Mouse (Mus musculus) liver, embryonic 15.5 days (tissue): ENCODE measurements at regions not wholly inside any gene's neighbourhood (a gene's known extent, or its start where the extent isn't known, plus 50 kb on each side); places are given as distances from the start of the nearest gene placed in this dataset.

ENCODE experiments used
- ATAC-seq: fragments of 200-750 bp; cut with Nextera tagmentation; 2 replicates; pipeline ENCODE4 v1.8.0; 2017; ENCODE audit warnings: moderate number of reproducible peaks, mild to moderate bottlenecking, moderate library complexity; ENCODE audit not compliant: insufficient read depth
- H3K27ac ChIP-seq: fragments of 300-500 bp; sonication (generic); replicated peaks from 2 replicates; pipeline ENCODE4 v1.5.1; 2015; ENCODE audit warnings: mild to moderate bottlenecking, inconsistent platforms
- H3K27me3 ChIP-seq: fragments of 300-500 bp; sonication (generic); 2 replicates; pipeline ENCODE4 v1.6.1; 2015; ENCODE audit warnings: mild to moderate bottlenecking, inconsistent platforms
- H3K36me3 ChIP-seq: fragments of 300-500 bp; sonication (generic); replicated peaks from 2 replicates; pipeline ENCODE4 v1.6.1; 2015; ENCODE audit warnings: moderate library complexity, mild to moderate bottlenecking, inconsistent platforms
- H3K4me1 ChIP-seq: fragments of 300-500 bp; sonication (generic); replicated peaks from 2 replicates; pipeline ENCODE4 v1.6.1; 2015; ENCODE audit warnings: inconsistent platforms
- H3K4me2 ChIP-seq: fragments of 300-500 bp; sonication (generic); 2 replicates; pipeline ENCODE4 v1.6.1; 2015; ENCODE audit warnings: moderate library complexity, mild to moderate bottlenecking, inconsistent platforms
- H3K4me3 ChIP-seq: fragments of 300-500 bp; sonication (generic); replicated peaks from 2 replicates; pipeline ENCODE4 v1.5.1; 2015; ENCODE audit warnings: mild to moderate bottlenecking, inconsistent platforms
- H3K9ac ChIP-seq: fragments of 300-500 bp; sonication (generic); 2 replicates; pipeline ENCODE4 v1.6.1; 2015; ENCODE audit warnings: moderate library complexity, mild to moderate bottlenecking, inconsistent platforms
- H3K9me3 ChIP-seq: fragments of 300-500 bp; sonication (generic); replicated peaks from 2 replicates; pipeline ENCODE4 v1.6.1; 2016; ENCODE audit warnings: inconsistent platforms
- WGBS: fragments of 180-500 bp; shearing (Covaris S2); methylation state at CpG from one replicate; pipeline ENCODE4 v1.1.7; 2015; ENCODE audit warnings: mixed read lengths; ENCODE audit not compliant: insufficient replicate concordance; 5-methylcytosine and 5-hydroxymethylcytosine counted together

DNA sequence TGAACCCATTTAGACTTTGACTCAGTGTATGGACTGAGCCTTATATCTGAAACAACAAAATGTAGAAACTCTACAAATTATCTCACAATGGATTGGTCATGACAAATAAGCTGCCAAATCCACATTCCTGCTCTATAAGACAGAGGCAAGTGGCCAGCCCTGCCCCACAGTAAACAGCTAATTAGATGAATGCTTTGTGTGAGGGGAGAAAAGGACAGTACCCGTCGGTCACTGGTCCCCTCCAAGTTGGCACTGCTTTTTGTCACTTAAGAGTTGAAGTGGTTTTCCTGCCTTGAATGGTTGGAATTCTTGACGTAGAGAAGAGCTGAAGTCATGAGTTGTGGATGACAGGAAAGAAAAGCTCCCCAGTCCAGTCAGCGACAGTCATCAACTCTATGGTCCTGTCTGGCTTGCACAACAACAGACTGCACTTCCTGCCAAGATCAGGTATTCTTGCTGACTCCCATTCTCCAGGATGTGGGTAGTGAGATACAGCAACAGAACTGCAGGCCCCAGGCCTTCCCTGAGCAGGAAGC is 162.3 kb upstream of the Rnf32 start:
- Histone ChIP-seq H3K4me3 (no peak overlapping the region), H3K4me2 (no peak overlapping the region), H3K36me3 (no peaks in the 10 kb centered on the region), H3K4me1 (no peaks in the 10 kb centered on the region), H3K9me3 (no peaks in the 10 kb centered on the region), H3K27me3 (no peaks in the 10 kb centered on the region), H3K27ac (no peak overlapping the region), H3K9ac (no peak overlapping the region)
- ATAC-seq: no peak
- WGBS: 35% methylated on average over 4 of the region's 4 CpGs

DNA sequence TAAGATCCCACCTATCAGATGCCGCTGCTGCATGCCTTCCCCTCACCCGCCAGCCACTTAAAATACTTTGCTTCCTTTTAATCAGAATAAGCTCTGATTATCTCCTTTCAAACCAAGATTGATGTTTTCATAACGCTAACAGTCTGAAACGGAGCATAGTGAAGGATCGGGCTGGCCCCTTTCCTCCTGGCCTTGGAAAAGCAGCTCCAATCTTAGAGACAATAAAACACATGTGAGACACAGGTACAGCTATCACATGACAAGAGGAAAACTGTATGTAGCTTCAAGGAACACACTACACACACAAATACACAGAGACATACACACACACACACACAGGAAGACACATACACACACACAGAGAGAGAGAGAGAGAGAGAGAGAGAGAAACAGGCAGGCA is 165.3 kb upstream of the Rnf32 start:
- Histone ChIP-seq H3K36me3 (no peaks in the 10 kb centered on the region), H3K4me3 (no peak overlapping the region), H3K27me3 (no peaks in the 10 kb centered on the region), H3K4me1 (no peaks in the 10 kb centered on the region), H3K4me2 (no peak overlapping the region), H3K9me3 (no peaks in the 10 kb centered on the region), H3K27ac (no peak overlapping the region), H3K9ac (no peak overlapping the region)
- 46% methylated on average over 5 of the region's 5 CpGs for WGBS
- no peak for ATAC-seq

DNA sequence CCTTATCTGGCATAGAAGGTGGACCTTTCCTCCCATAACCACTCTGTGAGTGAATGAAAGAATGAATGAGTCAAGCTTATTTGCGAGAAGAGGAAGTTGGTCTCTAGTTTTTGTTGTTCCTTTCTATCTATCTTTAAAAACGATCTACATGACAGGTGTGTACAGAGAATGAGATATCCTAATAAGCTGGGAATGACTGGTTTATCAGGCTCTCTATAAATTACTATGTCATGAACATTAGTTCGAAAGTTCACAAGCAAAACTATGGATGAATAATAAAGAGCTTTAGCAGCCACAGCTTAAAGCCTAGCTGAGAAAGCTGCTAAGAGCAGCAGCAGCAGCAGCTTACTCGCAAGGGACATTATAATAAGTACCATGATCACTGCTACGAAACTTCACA is 165.8 kb upstream of the Rnf32 start:
- Histone ChIP-seq H3K27ac (no peak overlapping the region), H3K36me3 (no peaks in the 10 kb centered on the region), H3K4me1 (no peaks in the 10 kb centered on the region), H3K4me3 (no peak overlapping the region), H3K9ac (no peak overlapping the region), H3K4me2 (no peak overlapping the region), H3K27me3 (no peaks in the 10 kb centered on the region), H3K9me3 (no peaks in the 10 kb centered on the region)
- 46% methylated on average over 5 of the region's 5 CpGs for WGBS
- ATAC-seq: no peak

DNA sequence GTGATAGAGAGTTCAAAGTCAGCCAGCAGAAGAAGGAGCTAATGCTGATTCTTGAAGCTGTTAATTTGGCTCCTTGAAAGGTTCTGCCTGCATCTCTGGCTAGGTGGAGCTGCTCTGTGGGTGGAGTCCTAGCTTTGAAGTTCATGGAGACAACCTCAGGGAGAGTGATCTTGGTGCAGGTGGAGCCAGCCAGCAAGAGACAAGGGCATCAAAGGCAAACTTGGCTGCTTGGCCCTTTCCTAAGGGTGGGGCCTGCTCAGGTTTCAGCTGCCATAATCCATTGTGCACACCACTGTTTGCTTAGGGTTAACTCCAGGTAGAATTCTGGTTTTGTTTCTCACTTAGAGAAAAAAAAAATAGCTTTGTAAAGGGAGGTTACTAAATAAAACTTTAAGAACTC is 170.7 kb upstream of the Rnf32 start:
- Histone ChIP-seq H3K9me3 (no peaks in the 10 kb centered on the region), H3K27ac (no peak overlapping the region), H3K4me1 (no peaks in the 10 kb centered on the region), H3K4me3 (no peak overlapping the region), H3K4me2 (no peak overlapping the region), H3K36me3 (no peaks in the 10 kb centered on the region), H3K27me3 (no peaks in the 10 kb centered on the region), H3K9ac (no peak overlapping the region)
- ATAC-seq: no peak

DNA sequence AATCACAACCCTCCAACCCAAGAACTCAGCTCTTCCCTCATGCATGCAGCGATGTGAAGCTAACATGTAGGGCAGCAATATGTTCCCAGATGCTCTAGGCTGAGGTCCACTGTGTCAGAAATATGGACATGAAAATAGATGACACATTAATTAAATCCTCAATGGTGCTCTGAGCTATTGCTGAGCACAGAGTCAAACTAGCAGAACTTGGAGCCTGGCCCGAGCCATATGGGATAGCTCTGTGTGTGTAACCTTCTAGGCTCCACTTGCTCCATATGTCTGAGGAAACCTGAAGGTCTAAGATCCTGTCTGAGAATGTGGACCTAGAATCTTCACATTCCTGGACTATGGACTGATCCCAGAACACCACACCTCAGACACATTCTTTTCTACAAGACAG is 203.0 kb upstream of the Rnf32 start:
- Histone ChIP-seq H3K27me3 (no peaks in the 10 kb centered on the region), H3K27ac (no peak overlapping the region), H3K4me1 (no peaks in the 10 kb centered on the region), H3K9me3 (no peaks in the 10 kb centered on the region), H3K36me3 (no peaks in the 10 kb centered on the region), H3K9ac (no peak overlapping the region), H3K4me2 (no peak overlapping the region), H3K4me3 (no peak overlapping the region)
- WGBS: 63% methylated on average over 2 of the region's 2 CpGs
- no peak for ATAC-seq

DNA sequence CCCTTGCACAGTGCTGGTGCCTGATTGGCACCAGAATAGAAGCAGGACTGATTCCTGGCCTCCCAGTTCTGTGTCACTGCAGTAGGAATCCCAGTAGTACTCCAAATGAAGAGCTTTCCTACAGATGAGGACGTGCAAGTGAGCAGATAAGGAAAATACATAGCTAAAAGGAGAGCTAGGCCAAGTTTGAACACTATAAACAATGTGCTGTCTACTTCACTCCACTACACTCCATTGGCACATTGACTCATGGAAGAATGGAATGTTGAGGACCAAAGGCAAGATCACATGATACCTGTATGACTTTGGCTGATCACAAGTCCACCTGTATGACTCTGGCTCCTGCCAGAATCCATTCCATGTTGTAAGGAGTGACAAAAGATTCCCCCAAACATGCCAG is 215.9 kb upstream of the Rnf32 start:
- 39% methylated on average over 1 of the region's 1 CpGs for WGBS
- no peak for ATAC-seq
- Histone ChIP-seq H3K4me2 (no peak overlapping the region), H3K36me3 (no peaks in the 10 kb centered on the region), H3K4me1 (no peaks in the 10 kb centered on the region), H3K4me3 (no peak overlapping the region), H3K27me3 (no peaks in the 10 kb centered on the region), H3K27ac (no peak overlapping the region), H3K9ac (no peak overlapping the region), H3K9me3 (no peaks in the 10 kb centered on the region)

DNA sequence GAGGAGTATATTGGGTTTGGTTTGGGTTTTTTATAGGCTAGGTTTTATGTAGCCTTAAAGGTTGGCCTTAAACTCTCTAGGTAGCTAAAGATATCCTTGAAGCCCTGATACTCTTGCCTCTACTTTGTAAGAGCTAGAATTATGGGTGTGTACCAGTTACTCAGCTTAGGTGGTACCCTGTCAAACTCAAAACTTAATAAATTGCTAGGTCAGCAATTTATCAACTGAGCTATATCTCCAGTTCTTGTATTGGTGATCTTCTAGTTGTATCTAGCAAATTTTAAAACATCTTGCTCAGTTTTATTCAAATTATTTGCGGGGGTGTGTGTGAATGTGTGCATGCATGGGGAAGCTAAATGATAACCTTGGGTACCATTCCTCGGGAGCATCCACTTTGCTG is 225.4 kb upstream of the Rnf32 start:
- no peaks in the 10 kb centered on the region for H3K9me3 ChIP-seq
- no peak overlapping the region for H3K4me3 ChIP-seq
- no peak for ATAC-seq
- no peaks in the 10 kb centered on the region for H3K36me3 ChIP-seq
- no peak overlapping the region for H3K9ac ChIP-seq
- H3K4me1 ChIP-seq: no peaks in the 10 kb centered on the region
- no peak overlapping the region for H3K27ac ChIP-seq
- H3K4me2 ChIP-seq: no peak overlapping the region
- no peaks in the 10 kb centered on the region for H3K27me3 ChIP-seq
- 46% methylated on average over 2 of the region's 2 CpGs for WGBS

DNA sequence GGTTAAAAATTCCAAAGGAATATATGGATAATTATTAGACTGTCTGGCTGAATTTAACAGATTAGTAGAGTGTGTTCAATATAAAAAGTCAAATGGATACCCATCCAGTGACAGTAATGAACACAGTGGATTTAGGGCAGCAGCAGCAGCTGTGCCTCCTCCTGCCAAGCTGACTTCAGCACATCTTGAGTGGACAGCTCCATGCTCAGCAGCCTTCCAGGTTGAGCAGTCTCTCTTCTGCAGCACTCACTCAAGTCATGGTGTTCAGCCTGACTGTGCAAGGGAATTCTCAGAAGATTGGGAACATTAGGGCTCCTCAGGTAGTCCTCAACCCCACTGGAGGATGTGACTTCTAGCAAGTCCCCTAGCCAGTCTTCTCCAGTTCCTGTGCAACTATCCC is 240.8 kb upstream of the Rnf32 start:
- Histone ChIP-seq H3K4me1 (no peaks in the 10 kb centered on the region), H3K9ac (no peak overlapping the region), H3K9me3 (no peaks in the 10 kb centered on the region), H3K27ac (no peak overlapping the region), H3K36me3 (no peaks in the 10 kb centered on the region), H3K4me3 (no peak overlapping the region), H3K27me3 (no peaks in the 10 kb centered on the region), H3K4me2 (no peak overlapping the region)
- no peak for ATAC-seq

DNA sequence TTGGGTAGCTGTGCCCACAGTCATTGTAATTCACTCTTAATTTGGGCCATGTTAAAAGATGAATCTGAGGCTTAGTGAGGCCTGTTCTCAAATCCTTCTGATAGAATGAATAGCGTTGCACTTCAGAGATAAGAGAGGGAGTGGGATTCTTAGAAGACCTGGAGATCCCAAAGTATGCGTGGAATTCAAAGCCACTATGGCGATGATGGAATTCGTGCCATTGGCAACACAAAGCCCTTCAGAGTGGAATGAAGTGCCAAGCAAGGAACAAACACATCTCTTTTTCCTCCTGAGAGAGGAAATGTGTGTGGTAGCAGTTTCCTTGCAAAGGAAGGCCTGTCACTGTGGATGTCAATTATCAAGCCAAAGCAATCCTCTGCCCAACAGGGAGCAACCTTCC is 248.3 kb upstream of the Rnf32 start:
- Histone ChIP-seq H3K4me3 (no peak overlapping the region), H3K4me2 (no peak overlapping the region), H3K36me3 (no peaks in the 10 kb centered on the region), H3K9me3 (no peaks in the 10 kb centered on the region), H3K27me3 (no peaks in the 10 kb centered on the region), H3K4me1 (no peaks in the 10 kb centered on the region), H3K27ac (no peak overlapping the region), H3K9ac (no peak overlapping the region)
- WGBS: 43% methylated on average over 4 of the region's 4 CpGs
- ATAC-seq: no peak

DNA sequence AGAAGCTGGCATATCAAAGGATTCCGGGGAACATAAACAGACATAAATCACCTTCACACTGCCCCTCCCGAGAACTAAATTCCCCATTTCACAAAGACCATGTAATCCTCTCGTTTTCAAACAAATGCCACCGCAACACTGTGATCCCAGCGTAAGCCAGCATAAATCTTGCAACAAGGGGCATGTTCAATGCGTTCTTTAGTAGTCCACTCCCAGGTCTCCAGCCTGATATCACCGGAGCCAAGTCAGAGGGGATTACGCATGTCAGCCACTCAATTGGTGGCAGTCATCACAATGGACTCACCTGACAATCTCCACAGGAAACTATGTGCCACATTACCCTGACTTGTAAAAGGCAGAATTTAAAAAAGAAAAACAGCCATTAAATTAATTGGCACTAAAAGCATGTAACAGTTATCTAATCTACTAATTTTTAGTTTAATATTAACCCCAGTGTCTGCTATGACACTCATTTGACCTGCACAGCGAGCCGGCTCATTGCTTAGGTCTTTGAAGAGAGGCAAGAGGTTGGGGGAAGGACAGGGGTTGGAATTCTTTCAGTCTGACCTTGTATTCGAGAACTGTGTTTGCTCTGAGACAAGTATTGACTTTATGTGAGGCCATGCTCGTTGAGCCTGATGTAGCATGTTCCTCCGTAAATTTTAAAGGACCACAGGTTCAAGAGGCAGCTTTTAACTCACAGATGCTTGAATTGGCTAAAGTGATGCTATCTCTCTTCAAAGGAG is 252.0 kb upstream of the Rnf32 start:
- Histone ChIP-seq H3K9ac (no peak overlapping the region), H3K4me3 (no peak overlapping the region), H3K27ac (no peak overlapping the region), H3K36me3 (no peaks in the 10 kb centered on the region), H3K9me3 (no peaks in the 10 kb centered on the region), H3K4me2 (no peak overlapping the region), H3K4me1 (no peaks in the 10 kb centered on the region), H3K27me3 (no peaks in the 10 kb centered on the region)
- ATAC-seq: no peak
- 42% methylated on average over 13 of the region's 13 CpGs for WGBS

DNA sequence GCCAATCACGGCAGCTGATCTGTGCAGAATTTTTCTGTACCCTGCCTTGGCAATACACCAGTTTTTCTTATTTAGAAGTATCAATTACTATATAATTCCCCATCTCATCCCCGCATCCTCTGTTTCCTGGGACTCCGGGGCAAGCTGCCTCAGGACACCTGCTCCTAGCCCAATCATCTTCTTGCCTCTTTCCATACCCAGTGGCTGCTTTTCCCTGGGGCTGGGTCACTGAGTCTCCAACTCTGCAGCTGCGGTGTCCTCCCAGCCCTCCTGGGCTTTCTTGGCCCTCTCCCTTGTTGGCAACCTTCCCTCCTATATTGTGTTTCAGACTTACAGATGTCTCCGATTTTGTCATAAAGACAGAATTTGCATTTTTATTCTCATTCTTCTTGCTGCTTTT is 254.8 kb upstream of the Rnf32 start:
- Histone ChIP-seq H3K9ac (no peak overlapping the region), H3K4me3 (no peak overlapping the region), H3K4me2 (no peak overlapping the region), H3K9me3 (no peaks in the 10 kb centered on the region), H3K27me3 (no peaks in the 10 kb centered on the region), H3K36me3 (no peaks in the 10 kb centered on the region), H3K4me1 (no peaks in the 10 kb centered on the region), H3K27ac (no peak overlapping the region)
- 83% methylated on average over 5 of the region's 5 CpGs for WGBS
- no peak for ATAC-seq

DNA sequence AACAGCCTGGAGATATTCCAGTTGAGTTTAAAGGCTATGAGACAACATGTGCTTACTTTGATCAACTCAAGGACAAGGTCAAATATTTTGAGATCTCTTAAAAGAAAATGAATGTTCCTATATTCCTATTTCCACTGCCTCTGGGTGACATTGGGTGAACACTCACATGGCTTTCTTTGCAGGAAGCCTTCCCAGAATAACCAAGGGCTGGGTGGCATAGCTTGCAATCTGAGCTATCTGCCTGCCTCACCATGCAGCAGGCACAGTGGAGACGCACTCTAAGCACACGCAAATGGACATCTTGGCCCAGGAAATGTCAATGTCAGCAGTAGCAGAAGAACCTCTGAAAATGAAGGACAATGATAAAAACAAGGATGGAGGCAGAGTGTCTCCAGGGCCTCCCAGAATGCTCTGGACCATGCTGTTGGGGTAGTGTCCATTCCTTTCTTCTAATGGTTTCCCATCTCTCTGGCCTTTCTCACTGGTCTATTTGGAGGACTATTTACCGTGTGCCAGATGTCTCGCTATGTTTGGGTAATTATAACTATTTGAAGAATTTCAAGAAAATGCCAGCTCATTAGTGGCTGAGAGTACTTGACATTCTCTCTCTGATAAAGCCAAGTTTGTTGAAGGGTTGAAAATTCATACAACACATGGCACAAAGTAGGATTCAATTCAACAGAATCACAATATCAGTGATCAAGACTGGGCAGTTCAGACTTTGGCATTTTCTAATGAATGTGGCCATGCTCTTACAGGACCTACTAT is 276.3 kb upstream of the Rnf32 start:
- Histone ChIP-seq H3K27ac (no peak overlapping the region), H3K9me3 (no peaks in the 10 kb centered on the region), H3K4me2 (no peak overlapping the region), H3K36me3 (no peaks in the 10 kb centered on the region), H3K9ac (no peak overlapping the region), H3K27me3 (no peaks in the 10 kb centered on the region), H3K4me3 (no peak overlapping the region), H3K4me1 (no peaks in the 10 kb centered on the region)
- 69% methylated on average over 4 of the region's 4 CpGs for WGBS
- no peak for ATAC-seq
